Mouse (Mus musculus) T-helper 1 cell (primary cell): ENCODE results near the gene Gorab.

ENCODE experiments used
- in situ Hi-C: fragments of 300-600 bp; cut with MboI, MseI; formaldehyde crosslinking; loops from one replicate; pipeline ENCODE4 v1.15.1; 2025; ENCODE audit warnings: high pct_unique_total_duplicates

The Gorab gene

DNA sequence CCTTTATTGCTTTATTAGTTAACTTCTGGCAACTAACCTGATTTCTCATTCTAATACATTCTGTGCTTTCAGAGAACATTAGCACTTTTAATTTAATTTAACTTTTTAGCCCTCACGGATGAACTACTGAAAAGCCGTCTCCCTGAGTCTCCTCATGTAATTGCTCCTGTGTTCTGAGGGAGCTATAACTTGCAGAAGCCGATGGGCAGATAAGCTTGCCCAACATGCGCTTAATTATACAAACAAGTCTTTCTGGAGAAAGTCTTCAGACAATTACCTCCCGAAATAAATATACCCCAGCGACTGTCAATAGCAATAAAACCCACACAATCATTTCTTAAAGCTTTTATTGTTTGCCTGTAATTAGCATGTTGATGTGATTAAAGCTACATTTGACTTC is 45.7 kb downstream of the Gorab start:
- in situ Hi-C loops: no loop called here

DNA sequence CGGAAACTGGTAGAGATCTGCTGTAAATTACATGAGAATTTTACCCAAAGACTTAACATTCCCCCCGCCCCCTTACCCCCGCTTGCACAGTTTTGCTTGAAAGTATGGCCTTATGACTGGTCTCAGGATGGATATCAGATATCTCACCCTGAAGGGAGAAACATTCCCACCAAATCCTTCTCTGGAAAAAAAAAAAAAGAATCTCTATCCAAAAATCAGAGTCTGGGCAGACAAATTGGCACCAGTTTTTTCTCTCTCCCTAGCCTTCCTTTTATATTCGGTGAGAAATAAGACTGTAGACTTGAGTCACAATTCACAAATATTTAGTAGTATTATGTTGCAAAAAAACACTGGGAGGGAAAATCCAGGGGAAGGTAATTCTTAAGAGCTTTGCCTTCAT is 47.3 kb downstream of the Gorab start:
- in situ Hi-C loops: no loop called here

DNA sequence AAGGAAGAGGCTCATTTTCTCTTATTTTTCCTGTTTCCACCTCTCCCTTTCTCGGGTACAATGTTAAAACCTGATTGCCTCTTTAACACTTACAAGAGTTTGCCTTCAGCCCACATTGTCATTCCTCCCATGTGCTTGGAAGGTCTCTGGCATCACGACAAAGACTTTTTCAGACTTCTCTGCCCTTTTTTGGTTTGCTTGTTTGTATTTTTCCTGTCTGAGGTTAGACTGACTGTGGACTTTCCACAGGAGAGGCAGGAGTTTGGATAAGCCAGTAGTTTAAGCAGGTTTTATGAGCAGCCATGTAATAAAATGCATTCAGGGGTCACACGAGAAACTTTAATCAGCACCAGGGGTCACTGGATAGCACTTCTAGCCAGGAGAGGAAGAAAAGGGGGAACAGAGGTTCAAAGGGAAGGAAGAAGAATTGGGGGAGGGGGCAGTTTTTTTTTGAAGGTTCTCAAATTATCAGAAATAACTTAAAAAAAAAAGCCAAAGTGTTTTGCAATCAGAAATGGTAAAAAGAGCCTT is 47.8 kb downstream of the Gorab start:
- in situ Hi-C loops: no loop called here

DNA sequence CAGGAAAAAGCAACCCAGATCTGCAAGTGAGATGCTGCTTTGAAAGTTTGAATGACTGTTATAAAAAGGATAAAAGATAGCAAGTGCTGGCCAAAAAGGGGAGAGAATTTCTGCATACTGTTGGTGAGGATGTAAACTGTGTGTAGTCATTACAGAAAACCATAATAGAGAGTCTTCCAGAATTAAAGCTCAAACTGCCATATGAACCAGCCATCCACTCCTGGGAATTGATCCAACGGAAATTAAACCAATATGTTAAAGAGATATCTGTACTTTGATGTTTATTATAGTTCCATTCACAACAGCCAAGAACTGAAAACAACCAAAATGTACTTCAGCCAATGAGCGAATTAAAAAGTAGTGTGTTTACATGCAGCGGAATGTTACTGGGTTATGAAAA is 52.5 kb downstream of the Gorab start:
- in situ Hi-C loops: no loop called here

DNA sequence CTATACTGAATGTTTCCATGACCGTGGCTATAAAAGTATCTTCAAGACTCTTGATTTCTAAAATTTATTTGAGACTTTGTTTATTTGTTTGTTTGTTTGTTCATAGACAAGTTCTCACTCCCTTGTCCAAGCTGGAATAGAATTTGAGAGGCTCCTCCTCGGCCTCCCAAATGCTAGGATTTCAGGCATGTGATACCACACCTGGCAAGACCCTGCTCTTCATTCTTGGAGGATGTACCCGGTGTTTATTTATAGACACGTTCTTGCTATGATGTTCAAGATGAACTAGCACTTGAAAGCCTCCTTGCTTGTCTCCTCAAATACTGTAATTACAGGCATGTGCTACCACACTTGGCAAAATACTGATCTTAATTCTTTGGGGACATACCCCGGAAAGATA is 57.9 kb downstream of the Gorab start:
- in situ Hi-C loops: no loop called here

DNA sequence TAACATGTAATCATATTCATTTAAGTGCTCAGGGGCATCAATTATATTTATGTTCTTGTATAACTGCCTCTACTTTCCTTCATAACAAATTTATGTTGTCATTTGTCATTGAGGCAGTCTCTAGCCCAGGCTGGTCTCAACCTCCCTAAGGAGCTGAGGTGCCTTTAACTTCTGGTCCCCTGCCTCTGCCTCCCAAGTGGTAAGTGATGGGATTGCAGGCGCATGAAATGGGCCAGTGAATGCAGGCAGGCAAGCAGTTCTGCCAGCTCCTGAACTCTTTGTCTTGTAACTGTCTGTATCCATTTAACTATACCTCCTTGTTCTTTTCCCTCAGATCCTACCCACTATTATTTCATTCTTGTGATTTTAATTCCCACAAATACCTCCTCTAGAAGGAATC is 58.5 kb downstream of the Gorab start:
- in situ Hi-C loops: no loop called here

DNA sequence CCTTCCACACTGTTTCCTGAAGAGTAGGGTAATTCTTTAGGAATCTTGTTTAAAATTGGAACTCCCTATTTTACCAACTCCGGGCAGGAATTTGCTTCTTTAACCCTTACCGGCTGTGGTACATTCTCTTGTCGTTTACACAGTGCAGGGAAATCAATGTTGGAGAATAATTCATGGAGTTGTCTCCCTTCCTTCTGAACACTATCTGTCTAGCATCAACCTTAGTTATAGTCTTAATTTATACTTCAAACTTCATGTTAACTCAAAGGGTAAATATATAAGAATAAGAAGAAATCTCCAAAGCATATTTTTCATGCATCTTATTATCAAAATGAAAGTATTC is 64.3 kb downstream of the Gorab start:
- in situ Hi-C loops: no loop called here

DNA sequence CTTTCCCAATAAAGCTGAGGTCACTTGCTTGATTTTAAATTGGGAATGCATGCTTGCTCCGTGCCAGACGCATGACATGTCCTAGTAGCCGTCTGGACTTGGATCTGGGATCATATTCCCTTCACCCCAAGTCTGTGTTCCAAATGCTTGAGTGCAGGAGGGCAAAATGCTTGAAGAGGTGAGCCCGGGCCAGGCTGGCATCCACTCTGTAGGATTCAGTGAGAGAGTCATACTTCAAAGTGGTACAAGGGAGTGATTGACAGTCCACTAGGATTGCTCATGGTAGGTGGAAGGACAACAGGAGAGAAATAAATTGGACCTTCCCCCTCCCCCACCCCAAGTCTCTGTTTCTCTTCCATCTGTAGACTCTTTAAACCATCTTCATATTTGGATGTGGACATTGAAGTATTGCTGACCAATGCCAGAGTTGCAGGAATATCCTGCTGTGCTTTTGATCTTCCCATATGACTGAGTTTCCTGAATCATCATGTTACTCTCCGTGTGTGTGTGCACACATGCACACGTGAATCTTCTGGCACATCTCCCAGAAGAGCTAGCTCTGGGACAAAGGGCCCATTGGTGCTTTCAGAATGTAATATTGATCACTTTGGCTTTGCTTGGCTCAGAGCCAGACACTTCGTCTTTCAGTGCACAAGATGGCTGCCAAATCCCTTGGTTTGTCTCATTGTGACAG is 64.8 kb downstream of the Gorab start:
- in situ Hi-C loops: no loop called here

DNA sequence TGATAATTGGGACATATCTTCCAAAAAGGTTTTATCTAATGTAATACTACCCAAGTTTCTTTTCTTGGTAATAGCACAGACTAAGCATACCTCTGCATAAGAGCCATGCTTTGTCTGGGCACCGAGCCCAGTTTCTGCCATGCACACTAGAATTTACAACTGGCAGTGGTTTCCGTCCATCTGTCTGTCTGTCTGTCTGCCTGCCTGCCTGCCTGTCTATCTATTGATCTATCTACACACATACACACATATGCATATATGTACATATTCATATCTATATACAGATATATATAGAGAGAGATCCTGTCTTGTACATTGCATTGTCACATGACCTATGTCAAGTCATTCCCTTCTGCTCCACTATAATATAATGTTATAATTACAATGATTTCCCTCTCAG is 65.6 kb downstream of the Gorab start:
- in situ Hi-C loops: no loop called here
